Mouse (Mus musculus): ENCODE data around the gene Noc2l.
A peak's percentile ranks its signal among the peaks of the same experiment; 100 is the strongest.

The Noc2l gene

DNA sequence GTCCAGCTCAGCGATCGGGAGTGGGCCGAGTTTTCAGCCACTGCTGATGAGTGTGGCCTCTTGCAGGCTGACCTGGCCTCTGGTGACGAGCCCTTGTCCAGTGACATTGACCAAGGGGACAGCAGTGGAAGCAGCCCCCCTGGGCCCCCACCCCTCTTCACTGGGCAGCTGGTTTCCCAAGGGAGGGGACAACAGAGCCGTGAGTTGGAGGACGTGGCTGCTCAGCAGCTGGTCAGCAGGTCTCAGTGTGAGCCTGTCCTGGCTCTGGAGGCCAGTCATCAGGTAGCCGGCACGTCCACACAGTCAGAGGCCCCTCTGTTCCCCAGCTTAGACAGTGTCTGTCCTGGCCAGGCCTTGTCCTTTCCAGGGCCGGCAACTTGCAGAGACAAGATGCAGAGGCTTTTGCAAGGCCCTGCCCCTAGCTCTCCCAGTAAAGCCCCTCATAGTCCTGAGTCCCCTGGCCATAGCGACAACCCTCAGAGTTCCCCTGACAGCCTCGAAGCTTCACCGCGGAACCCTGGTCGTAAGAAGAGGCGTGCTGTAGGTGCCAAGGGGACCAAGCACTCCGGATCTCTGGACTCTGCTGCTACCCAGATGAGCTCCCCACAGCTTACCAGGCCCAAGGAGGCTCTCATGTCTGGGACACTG is 18.7 kb upstream of the Noc2l start:
- no peak for DNase-seq

DNA sequence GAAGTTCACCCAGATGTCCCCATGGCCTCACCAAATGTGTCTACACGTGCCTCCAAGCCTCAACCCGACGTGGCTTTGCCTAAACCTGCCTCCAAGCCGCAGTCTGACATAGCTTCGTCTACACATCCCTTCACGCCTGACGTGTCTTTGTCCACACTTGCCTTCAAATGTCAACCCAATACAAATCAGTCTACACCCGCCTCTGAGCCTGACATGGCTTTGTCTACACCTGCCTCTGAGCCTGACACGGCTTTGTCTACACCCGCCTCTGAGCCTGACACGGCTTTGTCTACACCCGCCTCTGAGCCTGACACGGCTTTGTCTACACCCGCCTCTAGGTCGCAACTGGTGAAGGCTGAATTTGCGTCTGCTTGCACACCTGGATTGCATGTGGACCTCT is 18.0 kb upstream of the Noc2l start:
- DNase-seq = no peak

DNA sequence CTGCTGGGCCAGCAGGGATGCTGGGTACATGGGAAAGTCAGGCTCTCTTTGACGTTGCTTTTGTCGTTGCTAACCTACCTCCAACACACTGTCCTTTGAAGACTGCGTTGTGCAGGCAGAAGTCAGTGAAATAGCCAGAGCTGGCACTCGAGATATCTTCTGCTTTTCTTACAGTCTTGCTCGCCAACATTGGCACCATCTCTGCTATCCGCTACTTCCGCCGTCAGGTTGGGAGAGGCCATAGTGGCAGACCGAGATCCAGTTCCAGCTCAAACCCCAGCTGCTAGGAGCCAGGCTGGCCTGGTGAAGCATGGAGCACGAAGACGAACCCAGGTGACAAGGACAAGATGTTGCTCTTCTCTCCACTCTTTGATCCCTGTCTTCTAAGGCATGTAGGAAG is 15.9 kb upstream of the Noc2l start:
- DNase-seq = no peak

- no peak for DNase-seq
Observed at GRCm38 (mm10) chr4:156224276-156224675, 11.5 kb upstream of the Noc2l start.

GRCm38 (mm10) chr4:156227752-156228392 is 7.9 kb upstream of the Noc2l start:
- DNase-seq = no peak

- DNase-seq = no peak
Observed at GRCm38 (mm10) chr4:156228393-156229024, 7.3 kb upstream of the Noc2l start.

- peak; percentile 59 for DNase-seq
Observed at GRCm38 (mm10) chr4:156234021-156234501, 1.7 kb upstream of the Noc2l start.

DNA sequence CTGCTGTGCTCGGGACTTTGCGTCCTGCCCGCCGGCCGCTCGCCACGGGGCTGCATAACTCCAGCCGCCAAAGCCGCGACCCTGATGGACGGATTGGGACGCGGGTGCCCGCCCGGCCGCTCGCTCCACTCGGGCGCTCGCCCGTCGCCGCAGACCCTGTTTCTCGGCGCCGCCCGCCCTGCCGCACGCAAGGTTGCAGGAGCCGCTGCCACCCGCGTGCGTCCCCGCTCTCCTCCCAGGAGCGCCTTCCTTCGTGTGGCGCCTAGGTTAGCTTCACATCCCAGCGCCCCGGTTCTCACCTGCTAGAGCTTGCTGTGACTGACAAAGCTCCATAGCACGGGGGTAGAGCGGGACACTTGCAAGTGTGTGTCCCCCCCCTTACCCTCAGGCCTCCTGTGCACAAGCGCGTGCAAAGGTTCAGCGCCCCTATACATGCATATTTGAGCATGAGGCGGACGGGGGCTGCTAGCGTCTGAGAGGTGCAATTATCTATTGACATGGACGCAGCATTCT is 1.1 kb upstream of the Noc2l start, which contains the start of gene Plekhn1:
Gene Plekhn1, minus strand, starts transcription at position 157 of the 513 bp plus-strand sequence.
- DNase-seq = peak; percentile 81

DNA sequence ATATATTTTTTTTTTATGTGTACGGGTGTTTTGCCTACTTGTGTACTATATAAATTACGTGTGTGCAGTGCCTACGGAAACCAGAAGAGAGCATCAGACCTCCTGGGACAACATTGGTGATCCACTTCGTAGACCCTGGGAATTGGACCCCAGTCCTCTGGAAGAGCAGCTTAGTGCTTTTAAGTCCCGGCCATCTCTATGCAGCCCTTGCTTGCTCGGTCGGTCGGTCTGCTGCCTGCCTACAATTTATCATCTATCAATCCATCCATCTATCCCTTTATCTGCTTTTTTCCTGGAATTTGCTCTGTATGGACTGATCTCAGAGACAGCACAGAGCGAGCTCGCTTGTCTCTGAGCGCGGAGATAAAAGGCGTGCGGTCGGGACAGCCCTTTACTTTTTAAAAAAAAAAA is 445 bp upstream of the Noc2l start:
- DNase-seq = peak; percentile 38

GRCm38 (mm10) chr4:156236651-156237447 is 1.0 kb downstream of the Noc2l start:
- DNase-seq = peak; percentile 65

- DNase-seq = peak; percentile 11
Observed at GRCm38 (mm10) chr4:156249567-156249966, 13.8 kb downstream of the Noc2l start.

- no peak for DNase-seq
Observed at GRCm38 (mm10) chr4:156251081-156251480, 15.3 kb downstream of the Noc2l start.

- DNase-seq = peak; percentile 13
Observed at GRCm38 (mm10) chr4:156252140-156252539, 16.3 kb downstream of the Noc2l start.

DNA sequence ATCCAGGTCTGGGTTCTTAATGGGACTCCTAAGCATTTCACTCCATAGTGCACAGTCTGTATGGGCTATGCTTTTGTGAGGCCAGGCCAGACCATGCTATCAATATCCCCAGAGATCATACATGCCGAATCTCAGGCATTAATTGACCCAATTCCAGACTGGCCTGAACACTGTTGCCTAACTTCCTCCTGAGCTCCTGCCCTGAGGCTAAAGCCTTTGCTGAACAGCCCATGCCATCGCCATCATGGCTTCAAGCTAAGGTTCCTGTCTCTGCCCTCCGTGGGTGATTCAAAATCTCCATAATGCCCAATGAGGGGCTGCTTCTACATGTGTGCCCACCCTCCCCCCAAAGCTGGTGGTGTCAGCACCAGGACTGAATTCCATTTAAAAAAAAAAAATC is 16.8 kb downstream of the Noc2l start:
- no peak for DNase-seq

GRCm38 (mm10) chr4:156253043-156253442 is 17.2 kb downstream of the Noc2l start:
- DNase-seq = peak; percentile 27

DNA sequence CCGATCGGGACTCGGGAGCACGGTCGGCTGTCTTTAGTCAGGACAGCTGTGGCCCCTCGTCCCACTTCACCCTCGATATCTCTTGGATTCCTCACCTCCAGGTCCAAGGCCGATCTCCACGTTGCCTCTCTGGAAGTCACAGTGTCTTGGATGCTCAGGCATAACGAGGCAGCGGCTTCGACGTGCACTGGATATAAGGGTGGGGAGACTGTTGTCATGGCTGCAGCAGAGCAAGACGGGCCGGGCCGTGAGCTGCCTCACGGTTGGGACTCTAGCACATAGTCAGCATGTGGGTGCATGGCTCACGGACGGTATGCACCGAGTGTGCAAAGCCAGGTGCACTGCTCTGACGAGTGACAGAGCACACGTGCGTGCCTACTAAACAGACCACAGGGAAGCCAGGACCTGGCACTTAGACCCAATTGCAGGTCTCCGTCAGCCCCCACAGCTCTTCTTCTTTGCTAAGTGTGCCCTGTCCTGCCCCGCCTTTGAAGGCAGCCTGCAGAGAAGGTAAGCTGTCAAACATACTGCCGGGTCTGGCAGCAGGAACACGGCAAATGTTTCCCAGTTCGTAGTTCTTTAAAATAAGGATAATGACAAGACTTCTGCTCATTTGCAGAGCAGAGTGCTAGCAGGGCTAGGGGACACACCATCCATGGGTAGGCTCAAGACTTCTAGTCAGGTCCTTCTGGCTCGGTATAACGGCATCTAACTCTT is 18.7 kb downstream of the Noc2l start:
- peak; percentile 29 for DNase-seq

DNA sequence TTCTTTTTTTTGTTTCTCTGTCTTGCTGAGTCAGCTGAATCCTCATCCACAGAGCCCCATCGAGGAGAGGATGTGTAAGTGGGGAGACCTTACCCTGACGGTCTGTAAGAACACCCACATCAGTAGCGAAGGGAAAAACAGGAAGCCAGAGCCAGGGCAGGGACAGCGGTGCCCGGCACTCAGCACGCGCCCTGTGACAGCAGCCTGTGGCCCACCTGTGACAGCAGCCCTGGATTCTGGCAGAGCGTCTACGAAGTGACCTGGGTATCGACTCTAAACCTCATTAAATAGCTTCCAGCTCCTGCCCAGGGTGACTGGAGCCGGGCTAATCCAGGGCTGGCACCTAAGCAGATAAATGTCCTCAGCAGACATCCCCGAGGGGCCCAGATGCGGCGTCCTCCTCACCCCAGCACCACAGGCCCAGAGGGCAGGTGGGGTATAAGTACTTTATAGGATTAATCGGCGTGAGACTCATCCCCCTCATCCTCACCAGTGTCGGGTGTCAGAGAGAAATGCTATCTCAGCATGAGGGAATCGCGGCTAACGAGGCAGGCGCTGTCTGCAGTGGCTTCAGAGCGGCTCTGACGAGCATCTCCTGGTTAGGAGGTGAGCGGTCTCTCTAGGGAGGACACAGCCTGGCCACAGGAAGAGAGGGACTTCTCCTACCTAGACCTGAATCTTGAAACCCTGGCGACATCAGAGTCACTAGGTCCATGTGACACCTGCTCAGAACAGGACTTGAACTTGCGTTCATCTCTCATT is 19.4 kb downstream of the Noc2l start, which contains the start of gene Samd11:
Gene Samd11, minus strand, starts transcription at position 580 of the 762 bp plus-strand sequence.
- DNase-seq = peak; percentile 21

Data from cerebellum, adult 9-11 months (tissue).